In the genomic region with DNA sequence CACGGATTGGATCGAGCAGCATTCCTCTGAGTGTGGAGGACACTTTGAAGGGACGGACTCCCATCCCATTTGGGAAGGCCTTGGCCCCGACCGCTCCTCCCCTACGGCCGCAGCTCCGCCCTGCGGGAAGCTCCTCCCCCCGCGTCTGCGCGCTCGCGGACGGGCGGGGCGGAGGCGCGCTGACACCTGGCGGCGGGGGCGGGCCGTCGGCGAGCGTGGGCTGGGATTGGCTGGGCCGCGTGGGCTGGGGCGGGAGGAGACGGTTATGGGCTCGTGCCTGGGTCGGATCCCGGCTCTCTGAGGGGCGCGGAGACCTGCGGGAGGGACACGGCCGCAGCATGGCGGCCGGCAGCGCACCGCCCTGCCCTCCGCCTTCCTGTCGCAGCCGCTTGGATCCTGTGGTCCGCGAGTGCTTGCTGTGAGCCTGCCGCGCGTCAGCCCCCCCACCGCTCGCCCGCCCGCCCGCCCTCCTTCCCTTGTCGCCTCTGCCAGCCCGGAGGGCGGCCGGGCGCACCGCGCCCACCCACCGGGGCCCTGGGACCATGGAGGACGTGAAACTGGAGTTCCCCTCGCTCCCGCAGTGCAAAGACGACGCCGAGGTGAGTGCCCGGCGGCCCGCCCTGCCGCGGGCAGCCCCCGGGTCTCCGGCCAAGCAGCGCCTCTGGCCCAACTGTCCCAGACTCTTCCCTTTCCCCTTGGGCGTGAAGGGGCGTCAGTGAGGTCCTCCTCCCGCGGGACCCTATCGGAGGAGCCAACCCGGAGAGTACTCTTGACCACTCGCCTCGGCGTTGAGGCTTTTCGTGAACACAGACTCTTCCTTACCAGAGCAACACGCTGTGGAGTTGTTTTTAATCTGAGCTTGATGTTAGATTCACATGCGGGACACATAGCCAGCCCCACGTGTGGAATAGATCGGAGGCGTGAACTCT, we compare ENCODE assay signal across 8 mouse cellular contexts. TPM values are rescaled to one million over a fixed set of nuclear protein-coding genes. Genes with fewer than 3 reads are reported as not detected.
DNase-seq lines count a peak whose midpoint lies in the region; ATAC-seq and TF ChIP-seq lines count a peak whose summit lies in the region.

TSS of gene Styx (plus strand) at position 163 of the 929 bp plus-strand sequence.

- H3K4me2 ChIP-seq in embryonic facial prominence, embryonic 14.5 days (ENCODE audit: low read depth, low read length), result peak within 1 kb of the TSS; percentile 65
- peak within 1 kb of the TSS; percentile 60 for H3K4me2 ChIP-seq in limb, embryonic 14.5 days (replicated peaks; ENCODE audit: low read depth, low read length, severe bottlenecking)
- peak within 1 kb of the TSS; percentile 70 for H3K4me2 ChIP-seq in midbrain, postnatal 0 days (ENCODE audit: low read depth, low read length, poor library complexity, severe bottlenecking)

- H3K36me3 ChIP-seq in embryonic facial prominence, embryonic 14.5 days (ENCODE audit: control insufficient read depth, insufficient read depth, low read length), result peaks cover 23% of the 10 kb centered on the region
- H3K36me3 ChIP-seq in limb, embryonic 14.5 days (ENCODE audit: control insufficient read depth, insufficient read depth, low read length), result peaks cover 34% of the 10 kb centered on the region
- peaks cover 17% of the 10 kb centered on the region for H3K36me3 ChIP-seq in midbrain, postnatal 0 days (ENCODE audit: insufficient read depth, low read length)

- H3K4me1 ChIP-seq in embryonic facial prominence, embryonic 14.5 days (ENCODE audit: control insufficient read depth, insufficient read depth, low read length), result peaks cover 13% of the 10 kb centered on the region; the same call in 1 of the 2 replicates
- H3K4me1 ChIP-seq in limb, embryonic 14.5 days (ENCODE audit: control insufficient read depth, insufficient read depth, low read length), result peaks cover 6% of the 10 kb centered on the region
- no peaks in the 10 kb centered on the region; the same call in 1 of the 2 replicates for H3K4me1 ChIP-seq in midbrain, postnatal 0 days (ENCODE audit: insufficient read depth, low read length)

- peak; percentile 79 for DNase-seq in 3T3-L1 (ENCODE audit: low read depth, low spot score)
- DNase-seq in adrenal gland, postnatal 4 days (ENCODE audit: low spot score in 2 of 2), result peak; percentile 90 to 97
- DNase-seq in embryonic facial prominence, embryonic 14.5 days (ENCODE audit: low spot score), result peak; percentile 96
- peak; percentile 94 for DNase-seq in heart, adult 8-10 months (ENCODE audit: low spot score)
- peak; percentile 96 for DNase-seq in kidney, adult 9 months
- DNase-seq in limb, embryonic 14.5 days (ENCODE audit: low spot score), result peak; percentile 86
- DNase-seq in midbrain, postnatal 0 days (ENCODE audit: low spot score), result peak; percentile 92
- peak; percentile 95 for DNase-seq in spleen, postnatal 14 days (ENCODE audit: low spot score in 2 of 2)

- peak within 1 kb of the TSS; percentile 80 for H3K9ac ChIP-seq in embryonic facial prominence, embryonic 14.5 days (ENCODE audit: low read depth, low read length)
- peak within 1 kb of the TSS; percentile 76 for H3K9ac ChIP-seq in limb, embryonic 14.5 days (ENCODE audit: low read depth, low read length, severe bottlenecking)
- H3K9ac ChIP-seq in midbrain, postnatal 0 days (replicated peaks; ENCODE audit: low read length, poor library complexity, severe bottlenecking), result peak within 1 kb of the TSS; percentile 77

- no peaks in the 10 kb centered on the region for H3K27me3 ChIP-seq in embryonic facial prominence, embryonic 14.5 days (replicated peaks; ENCODE audit: control insufficient read depth, insufficient read depth, low read length)
- H3K27me3 ChIP-seq in limb, embryonic 14.5 days (ENCODE audit: control insufficient read depth, insufficient read depth, low read length), result no peaks in the 10 kb centered on the region
- H3K27me3 ChIP-seq in midbrain, postnatal 0 days (ENCODE audit: insufficient read depth, low read length), result no peaks in the 10 kb centered on the region

- TF ChIP-seq CTCF in midbrain, postnatal 0 days (IDR thresholded peaks at IDR 0.05), result no peak

- H3K9me3 ChIP-seq in embryonic facial prominence, embryonic 14.5 days (ENCODE audit: control insufficient read depth, low read length), result no peaks in the 10 kb centered on the region
- no peaks in the 10 kb centered on the region for H3K9me3 ChIP-seq in limb, embryonic 14.5 days (ENCODE audit: control insufficient read depth, low read length)
- H3K9me3 ChIP-seq in midbrain, postnatal 0 days (ENCODE audit: low read length), result no peaks in the 10 kb centered on the region

- under 1% methylated on average over 37 of the region's 93 CpGs for WGBS in embryonic facial prominence, embryonic 14.5 days
- under 1% methylated on average over 44 of the region's 93 CpGs for WGBS in limb, embryonic 14.5 days
- WGBS in midbrain, postnatal 0 days, result under 1% methylated on average over 51 of the region's 93 CpGs

- 0 out of 2 replicates have a peak, but pooled peaks have one; percentile 74 for TF ChIP-seq POLR2A in limb, embryonic 14.5 days (IDR thresholded peaks at IDR 0.05; ENCODE audit: borderline replicate concordance, extremely low read depth, insufficient read depth, insufficient read length)

- peak within 1 kb of the TSS; percentile 78 for H3K27ac ChIP-seq in embryonic facial prominence, embryonic 14.5 days (replicated peaks; ENCODE audit: low read depth, low read length)
- peak within 1 kb of the TSS; percentile 65 for H3K27ac ChIP-seq in limb, embryonic 14.5 days (replicated peaks; ENCODE audit: low read depth, low read length)
- H3K27ac ChIP-seq in midbrain, postnatal 0 days (ENCODE audit: low read depth, low read length), result peak within 1 kb of the TSS; percentile 59; the same call in 1 of the 2 replicates

- peak within 1 kb of the TSS; percentile 65 for H3K4me3 ChIP-seq in embryonic facial prominence, embryonic 14.5 days (ENCODE audit: low read depth, low read length)
- peak within 1 kb of the TSS; percentile 80 for H3K4me3 ChIP-seq in limb, embryonic 14.5 days (replicated peaks; ENCODE audit: low read length)
- H3K4me3 ChIP-seq in midbrain, postnatal 0 days (ENCODE audit: low read depth, low read length), result peak within 1 kb of the TSS; percentile 76

- peak; percentile 99 for ATAC-seq in embryonic facial prominence, embryonic 14.5 days (ENCODE audit: low read depth)
- peak; percentile 94 for ATAC-seq in limb, embryonic 14.5 days (ENCODE audit: low FRiP score, low read depth)
- peak; percentile 97 for ATAC-seq in midbrain, postnatal 0 days (ENCODE audit: low FRiP score)

RNA-seq across cellular contexts. Expression of gene Styx, which starts in this region (rescaled TPM):
- 10 to 100 TPM; 38.0 to 43.9 TPM for total RNA-seq in adrenal gland, postnatal 4 days (2021)
- 77.4 and 77.5 TPM in 2 replicates for polyA plus RNA-seq in embryonic facial prominence, embryonic 14.5 days (2014; fragmentation: Nextera tagmentation; extraction: Ambion mirVana)
- total RNA-seq in heart, adult 8-10 months (2022), result 10 to 100 TPM; 19.9 to 32.3 (median 29.2) TPM
- 21.9 and 23.3 TPM in 2 replicates for polyA plus RNA-seq in limb, embryonic 14.5 days (2012; rRNA removed)
- polyA plus RNA-seq in limb, embryonic 14.5 days (2014; fragmentation: Nextera tagmentation; extraction: Ambion mirVana), result 74.1 and 88.7 TPM in 2 replicates
- 24.3 and 26.8 TPM in 2 replicates for total RNA-seq in midbrain, postnatal 0 days (2014; rRNA removed)
- polyA plus RNA-seq in midbrain, postnatal 0 days (2015; fragmentation: Nextera tagmentation; extraction: Ambion mirVana), result 64.0 and 72.1 TPM in 2 replicates

Comparison
In these comparisons a context has a peak if more than half of its experiments do, and no peak if none do; other contexts are left out.
1. Peak in every context shown above with its lines: DNase-seq, ATAC-seq, H3K4me3 ChIP-seq and H3K27ac ChIP-seq.